Mouse (Mus musculus) forebrain, embryonic 13.5 days (tissue): ENCODE results near the gene Zmym5. TPM values are rescaled to one million over a fixed set of nuclear protein-coding genes. Genes with fewer than 3 reads are reported as not detected.
"Not testable (repeated sequence)": the region's sequence is repeated elsewhere in the genome, so short reads cannot be mapped to it uniquely, and the experiment has no call there.

Experiments
- ATAC-seq: fragments of 200-750 bp; cut with Nextera tagmentation; 2 replicates; pipeline ENCODE4 v1.8.0; 2017
- H3K27ac ChIP-seq: fragments of 300-500 bp; sonication (generic); 2 replicates; pipeline ENCODE4 v1.5.1; 2015; ENCODE audit warnings: inconsistent platforms, mild to moderate bottlenecking, moderate library complexity
- H3K27me3 ChIP-seq: fragments of 300-500 bp; sonication (generic); 2 replicates; pipeline ENCODE4 v1.6.1; 2015; ENCODE audit warnings: mild to moderate bottlenecking, inconsistent platforms
- H3K36me3 ChIP-seq: fragments of 300-500 bp; sonication (generic); 2 replicates; pipeline ENCODE4 v1.6.1; 2015; ENCODE audit warnings: mild to moderate bottlenecking, inconsistent platforms; ENCODE audit not compliant: poor library complexity, severe bottlenecking
- H3K4me1 ChIP-seq: fragments of 300-500 bp; sonication (generic); 2 replicates; pipeline ENCODE4 v1.6.1; 2015; ENCODE audit warnings: inconsistent platforms
- H3K4me2 ChIP-seq: fragments of 300-500 bp; sonication (generic); 2 replicates; pipeline ENCODE4 v1.6.1; 2015; ENCODE audit warnings: inconsistent platforms, mild to moderate bottlenecking, moderate library complexity
- H3K4me3 ChIP-seq: fragments of 300-500 bp; sonication (generic); 2 replicates; pipeline ENCODE4 v1.5.1; 2015; ENCODE audit warnings: mild to moderate bottlenecking, inconsistent platforms
- H3K9ac ChIP-seq: fragments of 300-500 bp; sonication (generic); 2 replicates; pipeline ENCODE4 v1.6.1; 2015; ENCODE audit warnings: mild to moderate bottlenecking, inconsistent platforms
- H3K9me3 ChIP-seq: fragments of 300-500 bp; sonication (generic); replicated peaks from 2 replicates; pipeline ENCODE4 v1.6.1; 2016; ENCODE audit warnings: inconsistent platforms
- WGBS: fragments of 180-500 bp; shearing (Covaris S2); methylation state at CpG from one replicate; pipeline ENCODE4 v1.1.7; 2015; 5-methylcytosine and 5-hydroxymethylcytosine counted together
- polyA plus RNA-seq: library from polyadenylated mRNA; unstranded; fragments of >200 nt; fragmentation: Nextera tagmentation; extraction: Ambion mirVana; gene quantifications from 2 replicates; pipeline ENCODE4 v1.2.1, GENCODE M21; 2015

Zmym5 gene
- polyA plus RNA-seq: 31.6 and 32.5 TPM in 2 replicates

GRCm38 (mm10) chr14:56811701-56812339 lies at the start of gene Zmym5:
Zmym5 (minus strand) TSS chr14:56811716.
- Histone ChIP-seq H3K9ac (peak within 1 kb of the TSS; percentile 88), H3K4me2 (peak within 1 kb of the TSS; percentile 68), H3K4me3 (peak within 1 kb of the TSS; percentile 72), H3K4me1 (peaks cover 25% of the 10 kb centered on the region), H3K27ac (peak within 1 kb of the TSS; percentile 96)
- peak; percentile 98 for ATAC-seq
- H3K36me3 ChIP-seq, H3K9me3 ChIP-seq, H3K27me3 ChIP-seq: not testable (repeated sequence)
- WGBS: 0% methylated on average over 28 of the region's 72 CpGs

GRCm38 (mm10) chr14:56849681-56850080 lies 38.2 kb upstream of the Zmym5 start:
- no peak for ATAC-seq
- H3K27me3 ChIP-seq: no peaks in the 10 kb centered on the region
- H3K27ac ChIP-seq: no peak overlapping the region
- peaks cover 17% of the 10 kb centered on the region; the same call in 1 of the 2 replicates for H3K9me3 ChIP-seq
- no peak overlapping the region for H3K4me3 ChIP-seq
- H3K36me3 ChIP-seq: no peaks in the 10 kb centered on the region
- 90% methylated on average over 2 of the region's 2 CpGs for WGBS
- H3K4me1 ChIP-seq: 0 out of 2 replicates have a peak, but pooled peaks cover 3% of the 10 kb centered on the region
- H3K4me2 ChIP-seq: no peak overlapping the region
- no peak overlapping the region for H3K9ac ChIP-seq

- no peak overlapping the region for H3K4me3 ChIP-seq
- ATAC-seq: no peak
- no peaks in the 10 kb centered on the region for H3K27me3 ChIP-seq
- WGBS: 81% methylated on average over 2 of the region's 2 CpGs
- no peak overlapping the region for H3K4me2 ChIP-seq
- H3K9me3 ChIP-seq: peaks cover 5% of the 10 kb centered on the region; the same call in 1 of the 2 replicates
- no peaks in the 10 kb centered on the region for H3K36me3 ChIP-seq
- no peak overlapping the region for H3K27ac ChIP-seq
- H3K4me1 ChIP-seq: 0 out of 2 replicates have a peak, but pooled peaks cover 3% of the 10 kb centered on the region
- no peak overlapping the region for H3K9ac ChIP-seq
These were observed 36.8 kb upstream of the Zmym5 start for GRCm38 (mm10) chr14:56848322-56848721.

- Histone ChIP-seq H3K4me2 (no peak overlapping the region), H3K9ac (no peak overlapping the region), H3K4me3 (no peak overlapping the region), H3K27me3 (no peaks in the 10 kb centered on the region), H3K9me3 (no peaks in the 10 kb centered on the region), H3K27ac (no peak overlapping the region), H3K36me3 (no peaks in the 10 kb centered on the region), H3K4me1 (0 out of 2 replicates have a peak, but pooled peaks cover 3% of the 10 kb centered on the region)
- peak; percentile 66; the same call in 1 of the 2 replicates for ATAC-seq
- 26% methylated on average over 2 of the region's 2 CpGs for WGBS
These were observed 33.0 kb upstream of the Zmym5 start for GRCm38 (mm10) chr14:56844507-56844906.

GRCm38 (mm10) chr14:56844033-56844432 lies 32.5 kb upstream of the Zmym5 start:
- WGBS: 59% methylated on average over 4 of the region's 4 CpGs
- Histone ChIP-seq H3K27ac (no peak overlapping the region), H3K4me1 (0 out of 2 replicates have a peak, but pooled peaks cover 3% of the 10 kb centered on the region), H3K9me3 (no peaks in the 10 kb centered on the region), H3K4me2 (no peak overlapping the region), H3K36me3 (no peaks in the 10 kb centered on the region), H3K27me3 (no peaks in the 10 kb centered on the region), H3K4me3 (no peak overlapping the region), H3K9ac (no peak overlapping the region)
- no peak for ATAC-seq

GRCm38 (mm10) chr14:56834576-56834975 lies 23.1 kb upstream of the Zmym5 start:
- not testable (repeated sequence) for H3K4me3 ChIP-seq, H3K27ac ChIP-seq, H3K36me3 ChIP-seq, H3K4me2 ChIP-seq, H3K9ac ChIP-seq, H3K9me3 ChIP-seq, ATAC-seq, H3K4me1 ChIP-seq, H3K27me3 ChIP-seq
- 81% methylated on average over 5 of the region's 5 CpGs for WGBS

GRCm38 (mm10) chr14:56833211-56833610 lies 21.7 kb upstream of the Zmym5 start:
- WGBS: 85% methylated on average over 10 of the region's 10 CpGs
- not testable (repeated sequence) for H3K4me1 ChIP-seq, ATAC-seq, H3K4me2 ChIP-seq, H3K36me3 ChIP-seq, H3K27ac ChIP-seq, H3K27me3 ChIP-seq, H3K4me3 ChIP-seq, H3K9ac ChIP-seq, H3K9me3 ChIP-seq

- Histone ChIP-seq H3K4me3 (no peak overlapping the region), H3K27me3 (no peaks in the 10 kb centered on the region), H3K9ac (no peak overlapping the region), H3K4me2 (no peak overlapping the region), H3K4me1 (no peaks in the 10 kb centered on the region), H3K9me3 (no peaks in the 10 kb centered on the region), H3K36me3 (no peaks in the 10 kb centered on the region), H3K27ac (no peak overlapping the region)
- no peak for ATAC-seq
- 61% methylated on average over 1 of the region's 1 CpGs for WGBS
These were observed 21.1 kb upstream of the Zmym5 start for GRCm38 (mm10) chr14:56832563-56833113.

GRCm38 (mm10) chr14:56832147-56832546 lies 20.6 kb upstream of the Zmym5 start:
- no peak for ATAC-seq
- Histone ChIP-seq H3K36me3 (no peaks in the 10 kb centered on the region), H3K27ac (no peak overlapping the region), H3K9me3 (no peaks in the 10 kb centered on the region), H3K4me3 (no peak overlapping the region), H3K27me3 (no peaks in the 10 kb centered on the region), H3K4me2 (no peak overlapping the region), H3K9ac (no peak overlapping the region), H3K4me1 (no peaks in the 10 kb centered on the region)
- 90% methylated on average over 3 of the region's 3 CpGs for WGBS

- H3K4me2 ChIP-seq: no peak overlapping the region
- H3K9ac ChIP-seq: no peak overlapping the region
- no peak overlapping the region for H3K27ac ChIP-seq
- no peak overlapping the region for H3K4me3 ChIP-seq
- ATAC-seq: no peak
- no peaks in the 10 kb centered on the region for H3K9me3 ChIP-seq
- no peaks in the 10 kb centered on the region for H3K27me3 ChIP-seq
- no peaks in the 10 kb centered on the region for H3K4me1 ChIP-seq
- H3K36me3 ChIP-seq: no peaks in the 10 kb centered on the region
These were observed 19.1 kb upstream of the Zmym5 start for GRCm38 (mm10) chr14:56830491-56831045.

GRCm38 (mm10) chr14:56824562-56824961 lies 13.0 kb upstream of the Zmym5 start:
- Histone ChIP-seq H3K4me2 (no peak overlapping the region), H3K9ac (no peak overlapping the region)

GRCm38 (mm10) chr14:56817616-56818015 lies 6.1 kb upstream of the Zmym5 start:
- WGBS: 8% methylated on average over 10 of the region's 11 CpGs
- no peak overlapping the region for H3K27ac ChIP-seq

More at GRCm38 (mm10) chr14:56824562-56824961, 13.0 kb upstream of the Zmym5 start:
- no peaks in the 10 kb centered on the region for H3K4me1 ChIP-seq
- H3K4me3 ChIP-seq: no peak overlapping the region
- H3K36me3 ChIP-seq: no peaks in the 10 kb centered on the region
- no peak overlapping the region for H3K27ac ChIP-seq
- no peaks in the 10 kb centered on the region for H3K27me3 ChIP-seq
- no peaks in the 10 kb centered on the region for H3K9me3 ChIP-seq
- ATAC-seq: no peak

More at GRCm38 (mm10) chr14:56817616-56818015, 6.1 kb upstream of the Zmym5 start:
- no peaks in the 10 kb centered on the region for H3K36me3 ChIP-seq
- H3K9ac ChIP-seq: no peak overlapping the region
- H3K27me3 ChIP-seq: no peaks in the 10 kb centered on the region
- H3K9me3 ChIP-seq: no peaks in the 10 kb centered on the region
- 0 out of 2 replicates have a peak, but pooled peaks cover 6% of the 10 kb centered on the region for H3K4me1 ChIP-seq
- peak overlapping the region; percentile 29 for H3K4me2 ChIP-seq
- no peak overlapping the region for H3K4me3 ChIP-seq
- no peak for ATAC-seq
